Mouse (Mus musculus) kidney, adult 2 months (tissue): ENCODE measurements around the gene 1700013G24Rik. TPM values are rescaled to one million over a fixed set of nuclear protein-coding genes. Genes with fewer than 3 reads are reported as not detected.
A peak's percentile ranks its signal among the peaks of the same experiment; 100 is the strongest.
"Not testable (repeated sequence)": the region's sequence is repeated elsewhere in the genome, so short reads cannot be mapped to it uniquely, and the experiment has no call there.

Experiments used
- DNase-seq: peaks from one replicate; pipeline ENCODE4 v3.0.0; 2021
- H3K27ac ChIP-seq: fragments of 200-500 bp; 2 replicates; pipeline ENCODE4 v1.5.1; 2012; ENCODE audit warnings: low read depth, low read length, control low read depth, inconsistent platforms; ENCODE audit not compliant: insufficient read depth
- H3K27me3 ChIP-seq: fragments of 200-500 bp; replicated peaks from 2 replicates; pipeline ENCODE4 v1.6.1; 2012; ENCODE audit warnings: mild to moderate bottlenecking, moderate library complexity, low read length, inconsistent platforms; ENCODE audit not compliant: control insufficient read depth, insufficient read depth
- H3K36me3 ChIP-seq: fragments of 200-500 bp; 2 replicates; pipeline ENCODE4 v1.6.1; 2012; ENCODE audit warnings: mild to moderate bottlenecking, moderate library complexity, low read length, inconsistent platforms; ENCODE audit not compliant: control insufficient read depth, insufficient read depth
- H3K4me1 ChIP-seq: fragments of 200-500 bp; 2 replicates; pipeline ENCODE4 v1.6.1; 2011; ENCODE audit warnings: low read length; ENCODE audit not compliant: control insufficient read depth, insufficient read depth
- H3K4me3 ChIP-seq: fragments of 200-500 bp; 2 replicates; pipeline ENCODE4 v1.5.1; 2011; ENCODE audit warnings: mild to moderate bottlenecking, low read depth, low read length, control low read depth; ENCODE audit not compliant: insufficient read depth
- CTCF ChIP-seq: fragments of 200-500 bp; conservative IDR thresholded peaks from 2 replicates; pipeline ENCODE4 v1.5.1; 2011; ENCODE audit warnings: low read depth, mild to moderate bottlenecking, control low read depth, low read length, moderate library complexity, mixed read lengths; ENCODE audit not compliant: insufficient read depth, insufficient read length
- POLR2A ChIP-seq: fragments of 200-500 bp; IDR thresholded peaks from one replicate; pipeline ENCODE4 v1.6.1; 2011; ENCODE audit warnings: low read depth, low read length, control low read depth
- WGBS: fragments of 180-500 bp; shearing (Covaris S2); methylation state at CpG from one replicate; pipeline ENCODE4 v1.1.7; 2018; 5-methylcytosine and 5-hydroxymethylcytosine counted together
- polyA plus RNA-seq: library from polyadenylated mRNA; depleted of rRNA; stranded (reverse); fragments of >200 nt; gene quantifications from 2 replicates; pipeline ENCODE4 v1.2.3, GENCODE M21; 2012; rRNA removed

Gene 1700013G24Rik
- polyA plus RNA-seq, result 0.22 and 0.46 TPM in 2 replicates

DNA sequence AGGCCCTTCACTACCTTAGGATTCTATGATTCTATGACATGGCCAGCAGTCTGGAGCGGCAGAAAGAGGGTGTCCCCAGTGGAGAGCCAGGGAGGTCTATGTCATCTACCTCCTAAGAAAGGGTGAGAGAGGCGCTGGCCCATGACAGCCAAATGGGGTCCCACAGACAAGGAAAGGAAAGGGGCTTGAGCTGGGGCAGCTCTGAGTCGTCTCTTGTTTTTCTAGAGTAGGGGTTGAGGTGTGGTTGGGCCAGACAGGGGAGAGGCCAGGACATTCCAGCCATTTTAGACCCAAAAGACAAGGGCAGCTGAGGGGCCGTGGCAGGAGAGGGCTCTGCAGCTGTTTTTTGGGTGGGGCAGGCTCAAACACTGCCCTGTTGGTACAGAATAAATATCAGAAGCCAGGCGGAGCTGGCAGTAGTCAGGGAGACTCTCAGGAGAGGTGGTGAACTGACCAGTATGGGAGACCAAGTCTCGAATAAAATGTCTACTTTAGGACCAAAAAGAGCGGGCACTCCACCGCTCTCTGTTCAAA is at the start of gene 1700013G24Rik:
TSS of gene 1700013G24Rik (plus strand) at position 51 of the 534 bp plus-strand sequence.
- Histone ChIP-seq H3K27ac (no peak within 1 kb of the TSS), H3K4me3 (no peak within 1 kb of the TSS), H3K4me1 (peaks cover 3% of the 10 kb centered on the region; the same call in 1 of the 2 replicates), H3K36me3 (no peaks in the 10 kb centered on the region), H3K27me3 (no peaks in the 10 kb centered on the region)
- DNase-seq, result no peak
- no peak for TF ChIP-seq CTCF
- no peak for TF ChIP-seq POLR2A
- WGBS, result 94% methylated on average over 8 of the region's 8 CpGs

DNA sequence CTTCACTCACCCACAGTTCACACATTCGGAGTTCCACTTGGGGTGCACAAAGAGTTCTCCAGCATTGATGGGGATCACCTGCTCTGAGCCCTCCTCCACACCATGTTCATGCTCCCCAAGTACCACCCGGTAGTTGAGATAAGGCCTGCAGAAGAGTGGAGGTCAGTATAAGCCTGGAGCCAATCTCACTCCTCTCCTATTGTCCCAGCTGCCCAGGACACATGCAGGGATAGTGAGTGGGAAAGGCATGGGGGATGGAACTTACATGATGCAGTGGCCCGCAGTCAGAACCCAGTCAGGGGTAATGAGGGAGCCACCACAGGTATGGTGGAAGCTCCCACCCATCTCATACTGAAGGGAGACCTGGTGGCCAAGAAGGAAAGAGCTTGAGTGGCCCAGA is 47.5 kb upstream of the 1700013G24Rik start:
- 97% methylated on average over 3 of the region's 3 CpGs for WGBS
- TF ChIP-seq POLR2A (no peak), CTCF (no peak)
- no peak for DNase-seq
- Histone ChIP-seq H3K27me3 (no peaks in the 10 kb centered on the region), H3K27ac (no peak overlapping the region), H3K4me1 (no peaks in the 10 kb centered on the region), H3K36me3 (no peaks in the 10 kb centered on the region), H3K4me3 (no peak overlapping the region)

DNA sequence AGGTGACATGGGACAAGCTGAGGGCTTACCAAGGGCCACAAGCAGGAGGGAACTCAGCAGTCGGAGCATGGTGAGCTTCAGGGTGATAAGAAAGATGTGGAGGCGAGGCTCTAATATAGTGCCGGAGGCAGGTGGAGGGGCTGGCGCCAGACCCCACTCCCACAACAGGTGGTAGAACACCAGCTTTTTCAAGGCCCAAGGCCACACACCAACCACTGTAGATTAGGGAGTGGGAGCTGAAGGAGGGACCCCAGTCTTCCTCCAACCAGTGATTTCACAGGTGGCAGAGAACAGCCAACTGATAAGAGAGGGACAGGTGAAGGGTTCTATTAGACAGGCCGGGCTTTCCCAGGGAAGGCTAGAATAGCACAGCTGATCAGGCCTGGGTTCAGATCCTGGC is 43.4 kb upstream of the 1700013G24Rik start, which contains the start of gene Cela3a:
TSS of gene Cela3a (minus strand) at position 101 of the 400 bp plus-strand sequence.
- Histone ChIP-seq H3K4me1 (no peaks in the 10 kb centered on the region), H3K27me3 (no peaks in the 10 kb centered on the region), H3K4me3 (no peak within 1 kb of the TSS), H3K36me3 (no peaks in the 10 kb centered on the region), H3K27ac (no peak within 1 kb of the TSS)
- WGBS, result 96% methylated on average over 5 of the region's 5 CpGs
- DNase-seq, result no peak
- TF ChIP-seq CTCF, result no peak

DNA sequence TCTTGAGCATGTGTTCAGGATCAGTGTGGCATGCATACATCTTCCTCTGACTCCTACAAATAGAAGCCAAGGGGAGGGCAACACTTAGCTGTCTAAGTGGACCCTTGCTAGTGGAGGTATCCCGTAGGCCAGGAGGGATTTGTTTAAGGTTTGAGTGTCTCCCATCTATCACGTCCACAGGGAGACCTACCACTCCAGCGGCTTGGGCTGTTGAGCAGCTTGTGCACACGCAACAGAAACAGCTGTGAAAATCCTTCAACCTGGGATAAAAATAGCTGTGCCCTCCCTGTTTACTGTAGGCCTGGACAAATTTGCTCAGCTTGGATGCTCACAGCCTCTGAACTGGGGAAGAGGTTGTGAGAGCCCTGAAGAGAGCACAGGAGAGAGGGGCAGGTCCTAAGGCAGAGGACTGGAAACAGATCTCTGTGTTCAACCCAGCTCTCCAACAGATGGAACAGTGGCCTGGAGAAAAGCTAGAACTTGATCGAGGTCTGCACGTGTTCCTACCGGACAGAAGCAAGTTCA is 40.8 kb upstream of the 1700013G24Rik start:
- DNase-seq, H3K4me3 ChIP-seq, H3K4me1 ChIP-seq, H3K27ac ChIP-seq, H3K27me3 ChIP-seq, H3K36me3 ChIP-seq: not testable (repeated sequence)
- 78% methylated on average over 7 of the region's 7 CpGs for WGBS

DNA sequence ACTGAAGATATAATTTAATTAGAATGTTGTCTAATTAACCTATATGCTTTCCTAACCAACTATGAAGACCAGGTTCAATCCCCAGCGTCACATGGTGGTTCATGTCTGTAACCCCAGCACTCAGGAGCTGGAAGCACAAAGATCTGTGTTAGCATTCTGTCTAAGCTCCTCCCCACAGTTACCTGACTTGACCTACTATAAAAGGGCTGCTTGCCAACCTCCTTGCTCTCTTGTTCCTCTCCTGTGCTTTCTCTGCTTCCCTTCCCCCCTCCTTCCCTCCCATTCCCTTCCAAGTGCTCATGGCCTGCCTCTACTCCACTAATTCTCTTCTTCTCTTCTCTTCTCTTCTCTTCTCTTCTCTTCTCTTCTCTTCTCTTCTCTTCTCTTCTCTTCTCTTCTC is 38.1 kb upstream of the 1700013G24Rik start:
- no peak overlapping the region for H3K27ac ChIP-seq
- no peaks in the 10 kb centered on the region for H3K27me3 ChIP-seq
- no peaks in the 10 kb centered on the region for H3K4me1 ChIP-seq
- H3K4me3 ChIP-seq, result no peak overlapping the region
- H3K36me3 ChIP-seq, result no peaks in the 10 kb centered on the region
- peak; percentile 84 for DNase-seq
- WGBS, result 41% methylated on average over 1 of the region's 1 CpGs
- no peak for TF ChIP-seq CTCF
- no peak for TF ChIP-seq POLR2A

DNA sequence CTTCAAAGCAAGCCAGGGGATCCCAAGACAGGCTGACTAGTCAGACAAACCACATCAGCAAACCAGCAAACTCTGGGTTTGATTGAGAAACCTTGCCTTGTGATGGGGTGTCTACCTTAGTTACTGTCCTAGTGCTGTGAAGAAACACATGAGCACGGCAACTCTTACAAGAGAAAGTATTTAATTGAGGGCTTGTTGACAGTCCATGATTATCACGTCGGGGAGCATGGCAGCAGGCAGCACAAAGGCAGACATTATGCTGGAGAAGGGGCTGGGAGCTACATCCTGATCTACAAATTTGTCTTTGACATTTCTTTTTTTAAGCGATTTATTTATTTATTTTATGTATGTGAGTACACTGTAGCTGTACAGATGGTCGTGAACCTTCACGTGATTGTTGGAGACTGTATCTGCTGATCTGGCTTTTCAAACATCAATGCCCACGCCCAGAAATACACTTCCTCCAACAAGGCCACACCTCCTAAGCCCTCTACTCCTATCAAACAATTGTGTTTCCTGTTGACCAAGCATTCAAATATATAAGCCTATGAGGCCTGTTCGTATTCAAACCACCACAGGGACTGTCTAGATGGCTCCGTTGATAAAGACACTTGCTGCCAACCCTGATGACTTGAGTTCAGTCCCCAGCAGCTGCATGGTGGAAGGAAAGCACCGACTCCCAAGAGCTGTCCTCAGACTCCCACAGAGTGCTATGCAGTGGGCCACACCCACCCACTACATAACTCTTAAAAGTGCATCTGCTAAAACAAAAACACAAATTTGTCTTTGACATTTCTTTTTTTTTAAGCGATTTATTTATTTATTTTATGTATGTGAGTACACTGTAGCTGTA is 35.1 kb upstream of the 1700013G24Rik start:
- Histone ChIP-seq H3K36me3 (no peaks in the 10 kb centered on the region), H3K27ac (no peak overlapping the region), H3K4me3 (no peak overlapping the region), H3K27me3 (no peaks in the 10 kb centered on the region), H3K4me1 (no peaks in the 10 kb centered on the region)
- 73% methylated on average over 11 of the region's 11 CpGs for WGBS
- TF ChIP-seq POLR2A, result no peak
- TF ChIP-seq CTCF, result no peak
- no peak for DNase-seq

DNA sequence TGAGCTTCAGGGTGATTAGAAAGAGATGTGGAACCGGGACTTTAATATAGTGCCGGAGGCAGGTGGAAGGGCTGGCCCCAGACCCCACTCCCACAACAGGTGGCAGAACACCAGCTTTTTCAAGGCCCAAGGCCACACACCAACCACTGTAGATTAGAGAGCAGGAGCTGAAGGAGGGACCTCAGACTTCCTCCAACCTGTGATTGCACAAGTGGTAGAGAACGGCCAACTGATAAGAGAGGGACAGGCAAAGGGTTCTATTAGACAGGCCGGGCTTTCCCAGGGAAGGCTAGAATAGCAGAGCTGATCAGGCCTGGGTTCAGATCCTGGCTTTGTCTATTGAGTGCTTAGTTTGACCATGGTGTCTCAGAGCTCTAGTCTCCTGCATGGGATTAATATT is 22.6 kb upstream of the 1700013G24Rik start, which contains the start of gene Cela3b:
TSS of gene Cela3b (minus strand) at position 39 of the 400 bp plus-strand sequence.
- WGBS, result 90% methylated on average over 4 of the region's 4 CpGs
- DNase-seq, result no peak
- TF ChIP-seq POLR2A, result no peak
- no peak for TF ChIP-seq CTCF

DNA sequence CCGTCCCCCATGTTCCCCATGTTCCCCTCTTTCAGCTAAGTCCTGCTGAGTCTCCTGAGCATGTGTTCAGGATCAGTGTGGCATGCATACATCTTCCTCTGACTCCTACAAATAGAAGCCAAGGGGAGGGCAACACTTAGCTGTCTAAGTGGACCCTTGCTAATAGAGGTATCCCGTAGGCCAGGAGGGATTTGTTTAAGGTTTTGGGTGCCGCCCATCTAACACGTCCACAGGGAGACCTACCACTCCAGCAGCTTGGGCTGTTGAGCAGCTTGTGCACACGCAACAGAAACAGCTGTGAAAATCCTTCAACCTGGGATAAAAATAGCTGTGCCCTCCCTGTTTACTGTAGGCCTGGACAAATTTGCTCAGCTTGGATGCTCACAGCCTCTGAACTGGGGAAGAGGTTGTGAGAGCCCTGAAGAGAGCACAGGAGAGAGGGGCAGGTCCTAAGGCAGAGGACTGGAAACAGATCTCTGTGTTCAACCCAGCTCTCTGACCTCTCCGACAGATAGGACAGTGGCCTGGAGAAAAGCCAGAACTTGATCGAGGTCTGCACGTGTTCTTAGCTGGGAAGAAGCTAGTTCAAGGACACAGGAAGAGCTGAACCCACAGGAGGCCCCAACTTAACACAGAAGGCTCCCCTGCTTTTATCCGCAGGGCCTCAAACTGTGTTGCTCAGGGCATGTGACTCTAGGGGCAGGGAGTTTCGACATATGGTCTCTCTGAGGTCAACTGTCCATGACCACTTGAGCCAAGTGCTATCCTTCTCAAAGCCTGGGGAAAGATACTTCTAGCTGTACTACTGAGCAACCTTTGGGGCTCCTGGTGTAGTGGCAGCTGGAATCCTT is 20.2 kb upstream of the 1700013G24Rik start:
- H3K4me3 ChIP-seq, H3K4me1 ChIP-seq, H3K36me3 ChIP-seq, H3K27ac ChIP-seq, H3K27me3 ChIP-seq, DNase-seq: not testable (repeated sequence)
- WGBS, result 71% methylated on average over 10 of the region's 10 CpGs

More for the DNA sequence above, 22.6 kb upstream of the 1700013G24Rik start, which contains the start of gene Cela3b:
- Histone ChIP-seq H3K4me1 (no peaks in the 10 kb centered on the region), H3K27me3 (no peaks in the 10 kb centered on the region), H3K36me3 (no peaks in the 10 kb centered on the region), H3K4me3 (no peak within 1 kb of the TSS), H3K27ac (no peak within 1 kb of the TSS)
